Mouse (Mus musculus): ENCODE measurements around the gene Tpm4. TPM values are rescaled to one million over a fixed set of nuclear protein-coding genes. Genes with fewer than 3 reads are reported as not detected.

Tpm4 gene
- polyA plus RNA-seq, 1 experiment from 2014 or later: 718 TPM

DNA sequence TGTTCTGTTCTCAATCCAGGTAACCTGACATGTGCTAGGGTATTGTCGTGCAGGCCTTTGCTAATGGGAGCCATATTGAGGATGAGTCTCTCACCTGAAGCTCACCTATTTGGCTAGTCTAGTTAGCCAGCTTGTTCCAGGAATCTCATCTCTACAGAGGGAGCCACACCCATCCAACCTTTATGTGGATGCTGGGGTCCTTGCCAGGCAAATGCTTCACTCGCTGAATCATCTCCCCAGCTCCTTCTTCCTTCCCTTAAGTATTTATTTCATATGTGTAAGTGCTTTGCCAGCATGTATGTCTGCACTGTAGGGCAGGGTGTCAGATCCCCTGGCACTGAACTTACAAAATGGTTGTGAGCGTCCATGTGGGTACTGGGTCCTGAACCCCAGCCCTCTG is 11.8 kb downstream of the Tpm4 start:
- Histone ChIP-seq H3K9me3 (ENCODE audit: control insufficient read depth, low read length) (no peaks in the 10 kb centered on the region), H3K36me3 (ENCODE audit: control insufficient read depth, insufficient read depth, low read length) (peaks cover 96% of the 10 kb centered on the region), H3K9ac (ENCODE audit: low read depth, low read length) (no peak overlapping the region), H3K4me1 (ENCODE audit: control insufficient read depth, insufficient read depth, low read length) (no peaks in the 10 kb centered on the region), H3K4me3 (ENCODE audit: low read length) (no peak overlapping the region), H3K27ac (ENCODE audit: low read depth, low read length) (no peak overlapping the region), H3K4me2 (replicated peaks; ENCODE audit: low read depth, low read length) (no peak overlapping the region), H3K27me3 (ENCODE audit: control insufficient read depth, insufficient read depth, low read length) (no peaks in the 10 kb centered on the region)
- no peak for ATAC-seq (ENCODE audit: low FRiP score, low TSS enrichment)
- WGBS: 86% methylated on average over 3 of the region's 3 CpGs

DNA sequence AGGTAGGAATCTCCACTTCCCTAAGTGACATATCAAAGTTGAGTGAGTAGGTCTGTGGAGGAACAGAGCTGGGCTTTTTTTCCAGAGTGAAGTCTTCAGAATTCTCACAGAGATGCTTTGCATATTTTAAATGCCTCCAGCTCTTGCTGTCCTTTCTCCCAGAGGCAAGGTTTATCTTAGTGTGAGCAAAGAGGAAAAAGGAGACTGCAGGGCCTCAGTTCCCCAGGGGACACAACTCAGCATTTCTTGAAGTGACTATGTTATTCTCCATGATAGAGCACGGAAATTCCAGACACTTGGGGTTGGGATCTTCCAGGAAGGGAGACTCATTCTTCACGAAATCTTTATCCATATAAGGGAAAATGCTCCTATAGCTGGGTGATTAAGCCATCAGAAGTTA is 12.5 kb downstream of the Tpm4 start:
- ATAC-seq (ENCODE audit: low FRiP score, low TSS enrichment): no peak
- WGBS: 79% methylated on average over 2 of the region's 2 CpGs
- no peaks in the 10 kb centered on the region for H3K4me1 ChIP-seq (ENCODE audit: control insufficient read depth, insufficient read depth, low read length)
- H3K4me3 ChIP-seq (ENCODE audit: low read length): no peak overlapping the region
- no peaks in the 10 kb centered on the region for H3K27me3 ChIP-seq (ENCODE audit: control insufficient read depth, insufficient read depth, low read length)
- H3K9ac ChIP-seq (ENCODE audit: low read depth, low read length): no peak overlapping the region
- H3K9me3 ChIP-seq (ENCODE audit: control insufficient read depth, low read length): no peaks in the 10 kb centered on the region
- H3K4me2 ChIP-seq (replicated peaks; ENCODE audit: low read depth, low read length): no peak overlapping the region
- H3K27ac ChIP-seq (ENCODE audit: low read depth, low read length): no peak overlapping the region
- H3K36me3 ChIP-seq (ENCODE audit: control insufficient read depth, insufficient read depth, low read length): peaks cover 96% of the 10 kb centered on the region

DNA sequence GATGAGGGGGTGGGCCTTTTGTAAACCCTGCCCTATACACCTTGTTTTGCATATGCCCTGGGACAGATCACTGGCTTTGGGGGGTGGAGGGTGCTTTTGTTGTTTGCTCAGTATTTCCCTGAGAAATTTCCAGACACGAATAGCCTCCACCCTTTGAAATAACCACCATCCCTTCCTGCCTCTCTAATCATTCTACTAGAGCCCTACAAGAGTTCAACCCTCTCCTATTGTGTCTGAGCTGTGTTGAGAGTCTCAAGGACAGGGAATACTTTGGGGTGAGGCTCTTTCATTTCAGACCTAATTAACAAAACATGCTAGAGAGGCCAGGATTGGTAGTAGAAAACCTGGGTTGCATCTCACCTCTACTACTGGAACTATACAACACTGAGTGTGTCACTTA is 14.3 kb downstream of the Tpm4 start:
- Histone ChIP-seq H3K9me3 (ENCODE audit: control insufficient read depth, low read length) (no peaks in the 10 kb centered on the region), H3K4me3 (ENCODE audit: low read length) (no peak overlapping the region), H3K9ac (ENCODE audit: low read depth, low read length) (no peak overlapping the region), H3K4me1 (ENCODE audit: control insufficient read depth, insufficient read depth, low read length) (no peaks in the 10 kb centered on the region), H3K36me3 (ENCODE audit: control insufficient read depth, insufficient read depth, low read length) (peaks cover 92% of the 10 kb centered on the region), H3K4me2 (replicated peaks; ENCODE audit: low read depth, low read length) (no peak overlapping the region), H3K27ac (ENCODE audit: low read depth, low read length) (no peak overlapping the region), H3K27me3 (ENCODE audit: control insufficient read depth, insufficient read depth, low read length) (no peaks in the 10 kb centered on the region)
- no peak for ATAC-seq (ENCODE audit: low FRiP score, low TSS enrichment)
- 91% methylated on average over 1 of the region's 1 CpGs for WGBS

DNA sequence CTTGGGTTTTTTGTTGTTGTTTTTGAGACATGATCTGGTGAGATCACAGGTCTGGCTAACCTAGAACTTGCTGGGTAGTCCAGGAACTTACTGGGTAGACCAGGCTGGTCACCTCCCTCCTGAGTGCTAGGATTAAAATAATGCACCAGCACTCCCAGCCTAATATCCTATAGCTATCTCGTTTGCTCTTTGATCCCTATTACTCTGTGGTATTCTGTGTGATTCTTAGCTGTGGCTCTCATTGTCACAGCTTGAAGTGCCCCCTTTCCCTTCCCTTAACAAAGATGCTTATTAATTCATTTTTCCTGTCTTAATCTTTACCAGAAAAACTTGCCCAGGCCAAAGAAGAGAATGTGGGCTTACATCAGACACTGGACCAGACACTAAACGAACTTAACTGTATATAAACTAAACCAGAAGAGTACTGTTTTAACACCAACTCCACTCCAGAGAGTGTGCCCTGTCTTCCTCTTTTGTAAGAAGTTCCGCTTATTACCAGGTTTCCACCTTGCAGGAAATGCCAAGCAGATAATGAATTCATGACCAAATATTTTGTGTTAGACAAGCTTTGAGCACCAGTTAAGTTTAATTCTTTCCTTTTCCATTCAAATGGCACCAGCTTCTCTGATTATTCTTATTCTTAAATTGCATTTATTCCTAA is 16.8 kb downstream of the Tpm4 start:
- ATAC-seq (ENCODE audit: low FRiP score, low TSS enrichment): no peak
- H3K4me3 ChIP-seq (ENCODE audit: low read length): no peak overlapping the region
- WGBS: 86% methylated on average over 3 of the region's 3 CpGs
- no peaks in the 10 kb centered on the region for H3K27me3 ChIP-seq (ENCODE audit: control insufficient read depth, insufficient read depth, low read length)
- no peaks in the 10 kb centered on the region for H3K4me1 ChIP-seq (ENCODE audit: control insufficient read depth, insufficient read depth, low read length)
- H3K9me3 ChIP-seq (ENCODE audit: control insufficient read depth, low read length): no peaks in the 10 kb centered on the region
- no peak overlapping the region for H3K27ac ChIP-seq (ENCODE audit: low read depth, low read length)
- H3K36me3 ChIP-seq (ENCODE audit: control insufficient read depth, insufficient read depth, low read length): peaks cover 73% of the 10 kb centered on the region
- H3K4me2 ChIP-seq (replicated peaks; ENCODE audit: low read depth, low read length): no peak overlapping the region
- no peak overlapping the region for H3K9ac ChIP-seq (ENCODE audit: low read depth, low read length)

DNA sequence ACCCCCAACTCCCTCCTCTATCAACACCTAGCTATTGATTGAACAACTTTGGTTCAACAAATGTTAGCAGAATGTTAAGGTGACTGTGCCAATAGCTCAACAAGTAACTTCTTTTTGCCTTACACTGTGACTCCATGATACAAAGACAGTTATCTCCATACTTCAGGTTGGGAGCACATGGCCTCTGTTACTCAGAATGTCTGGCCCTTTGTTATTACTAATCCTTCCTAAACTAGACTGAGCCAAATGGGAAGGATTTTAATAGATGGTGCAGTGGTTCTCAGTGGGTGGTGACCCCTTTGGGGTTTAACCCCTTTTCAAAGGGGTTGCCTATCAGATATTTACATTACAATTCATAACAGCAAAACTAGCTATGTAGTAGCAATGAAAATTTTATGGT is 18.6 kb downstream of the Tpm4 start:
- Histone ChIP-seq H3K36me3 (ENCODE audit: control insufficient read depth, insufficient read depth, low read length) (peaks cover 55% of the 10 kb centered on the region), H3K4me1 (ENCODE audit: control insufficient read depth, insufficient read depth, low read length) (no peaks in the 10 kb centered on the region), H3K4me3 (ENCODE audit: low read length) (no peak overlapping the region), H3K27ac (ENCODE audit: low read depth, low read length) (no peak overlapping the region), H3K27me3 (ENCODE audit: control insufficient read depth, insufficient read depth, low read length) (no peaks in the 10 kb centered on the region), H3K4me2 (replicated peaks; ENCODE audit: low read depth, low read length) (no peak overlapping the region), H3K9ac (ENCODE audit: low read depth, low read length) (no peak overlapping the region), H3K9me3 (ENCODE audit: control insufficient read depth, low read length) (no peaks in the 10 kb centered on the region)
- no peak for ATAC-seq (ENCODE audit: low FRiP score, low TSS enrichment)

DNA sequence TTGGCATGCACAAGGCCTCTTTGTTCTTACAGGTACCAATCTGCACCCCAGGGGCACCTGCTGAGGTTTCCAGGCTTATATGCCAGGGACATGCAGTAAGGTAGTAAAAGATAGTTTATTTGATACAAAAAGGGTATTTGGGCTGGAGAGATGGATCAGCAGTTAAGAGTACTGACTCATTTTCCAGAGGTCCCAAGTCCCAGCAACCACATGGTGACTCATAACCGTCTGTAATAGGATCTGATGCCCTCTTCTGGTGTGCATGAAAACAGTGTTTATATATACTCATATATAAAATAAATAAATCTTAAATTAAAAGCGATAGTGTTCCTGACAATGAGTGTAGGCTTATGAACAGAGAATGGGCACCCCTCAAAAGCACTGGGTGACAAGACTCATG is 23.3 kb downstream of the Tpm4 start:
- Histone ChIP-seq H3K9me3 (ENCODE audit: control insufficient read depth, low read length) (no peaks in the 10 kb centered on the region), H3K9ac (ENCODE audit: low read depth, low read length) (no peak overlapping the region), H3K27me3 (ENCODE audit: control insufficient read depth, insufficient read depth, low read length) (no peaks in the 10 kb centered on the region), H3K4me3 (ENCODE audit: low read length) (no peak overlapping the region), H3K4me1 (ENCODE audit: control insufficient read depth, insufficient read depth, low read length) (peaks cover 15% of the 10 kb centered on the region), H3K36me3 (ENCODE audit: control insufficient read depth, insufficient read depth, low read length) (peaks cover 14% of the 10 kb centered on the region), H3K4me2 (replicated peaks; ENCODE audit: low read depth, low read length) (no peak overlapping the region), H3K27ac (ENCODE audit: low read depth, low read length) (no peak overlapping the region)
- ATAC-seq (ENCODE audit: low FRiP score, low TSS enrichment): no peak
- WGBS: 83% methylated on average over 2 of the region's 2 CpGs

DNA sequence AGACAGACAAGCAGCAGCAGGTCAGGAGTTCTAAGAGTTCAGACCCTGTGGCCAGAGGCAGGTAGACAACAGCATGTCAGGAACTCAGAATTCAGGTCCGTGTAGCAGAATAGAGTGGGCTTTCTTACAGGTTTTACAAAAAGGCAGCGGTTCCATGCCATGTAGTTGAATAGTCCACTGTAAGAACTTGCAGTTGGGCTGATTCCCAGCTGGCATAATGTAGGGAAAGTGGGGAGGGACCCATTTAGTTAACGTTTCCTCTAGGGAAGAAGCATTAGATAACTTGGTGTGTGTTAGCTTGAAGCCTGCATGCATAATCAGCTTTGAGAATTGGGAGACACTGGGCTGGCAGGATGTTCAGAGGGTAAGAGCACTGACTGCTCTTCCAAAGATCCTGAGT is 24.0 kb downstream of the Tpm4 start:
- WGBS: 86% methylated on average over 3 of the region's 3 CpGs
- no peak overlapping the region for H3K4me2 ChIP-seq (replicated peaks; ENCODE audit: low read depth, low read length)

DNA sequence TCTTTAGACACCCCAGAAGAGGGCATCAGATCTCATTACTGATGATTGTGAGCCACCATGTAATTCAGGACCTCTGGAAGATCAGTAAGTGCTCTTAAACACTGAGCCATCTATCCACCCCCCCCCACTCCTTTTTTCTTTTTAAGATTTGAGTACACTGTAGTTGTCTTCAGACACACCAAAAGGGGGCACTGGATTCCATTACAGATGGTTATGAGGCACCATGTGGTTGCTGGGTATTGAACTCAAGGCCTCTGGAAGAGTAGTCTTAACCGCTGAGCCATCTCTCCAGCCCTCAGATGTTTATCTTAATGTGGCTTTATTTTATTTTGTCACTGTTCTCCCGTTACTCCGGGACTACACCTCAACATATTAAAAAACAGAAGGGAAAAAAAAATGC is 25.2 kb downstream of the Tpm4 start:
- H3K9me3 ChIP-seq (ENCODE audit: control insufficient read depth, low read length): no peaks in the 10 kb centered on the region
- no peak for ATAC-seq (ENCODE audit: low FRiP score, low TSS enrichment)
- H3K36me3 ChIP-seq (ENCODE audit: control insufficient read depth, insufficient read depth, low read length): peaks cover 13% of the 10 kb centered on the region; the same call in 1 of the 2 replicates
- H3K4me1 ChIP-seq (ENCODE audit: control insufficient read depth, insufficient read depth, low read length): peaks cover 15% of the 10 kb centered on the region
- WGBS: 72% methylated on average over 3 of the region's 3 CpGs
- no peak overlapping the region for H3K27ac ChIP-seq (ENCODE audit: low read depth, low read length)
- H3K4me3 ChIP-seq (ENCODE audit: low read length): peak overlapping the region; percentile 98
- H3K9ac ChIP-seq (ENCODE audit: low read depth, low read length): peak overlapping the region; percentile 53; the same call in 1 of the 2 replicates
- peak overlapping the region; percentile 58 for H3K4me2 ChIP-seq (replicated peaks; ENCODE audit: low read depth, low read length)
- H3K27me3 ChIP-seq (ENCODE audit: control insufficient read depth, insufficient read depth, low read length): no peaks in the 10 kb centered on the region

More for the DNA sequence above, 24.0 kb downstream of the Tpm4 start:
- Histone ChIP-seq H3K4me1 (ENCODE audit: control insufficient read depth, insufficient read depth, low read length) (peaks cover 15% of the 10 kb centered on the region), H3K9me3 (ENCODE audit: control insufficient read depth, low read length) (no peaks in the 10 kb centered on the region), H3K27me3 (ENCODE audit: control insufficient read depth, insufficient read depth, low read length) (no peaks in the 10 kb centered on the region), H3K4me3 (ENCODE audit: low read length) (no peak overlapping the region), H3K9ac (ENCODE audit: low read depth, low read length) (no peak overlapping the region), H3K36me3 (ENCODE audit: control insufficient read depth, insufficient read depth, low read length) (peaks cover 13% of the 10 kb centered on the region; the same call in 1 of the 2 replicates), H3K27ac (ENCODE audit: low read depth, low read length) (no peak overlapping the region)
- no peak for ATAC-seq (ENCODE audit: low FRiP score, low TSS enrichment)

DNA sequence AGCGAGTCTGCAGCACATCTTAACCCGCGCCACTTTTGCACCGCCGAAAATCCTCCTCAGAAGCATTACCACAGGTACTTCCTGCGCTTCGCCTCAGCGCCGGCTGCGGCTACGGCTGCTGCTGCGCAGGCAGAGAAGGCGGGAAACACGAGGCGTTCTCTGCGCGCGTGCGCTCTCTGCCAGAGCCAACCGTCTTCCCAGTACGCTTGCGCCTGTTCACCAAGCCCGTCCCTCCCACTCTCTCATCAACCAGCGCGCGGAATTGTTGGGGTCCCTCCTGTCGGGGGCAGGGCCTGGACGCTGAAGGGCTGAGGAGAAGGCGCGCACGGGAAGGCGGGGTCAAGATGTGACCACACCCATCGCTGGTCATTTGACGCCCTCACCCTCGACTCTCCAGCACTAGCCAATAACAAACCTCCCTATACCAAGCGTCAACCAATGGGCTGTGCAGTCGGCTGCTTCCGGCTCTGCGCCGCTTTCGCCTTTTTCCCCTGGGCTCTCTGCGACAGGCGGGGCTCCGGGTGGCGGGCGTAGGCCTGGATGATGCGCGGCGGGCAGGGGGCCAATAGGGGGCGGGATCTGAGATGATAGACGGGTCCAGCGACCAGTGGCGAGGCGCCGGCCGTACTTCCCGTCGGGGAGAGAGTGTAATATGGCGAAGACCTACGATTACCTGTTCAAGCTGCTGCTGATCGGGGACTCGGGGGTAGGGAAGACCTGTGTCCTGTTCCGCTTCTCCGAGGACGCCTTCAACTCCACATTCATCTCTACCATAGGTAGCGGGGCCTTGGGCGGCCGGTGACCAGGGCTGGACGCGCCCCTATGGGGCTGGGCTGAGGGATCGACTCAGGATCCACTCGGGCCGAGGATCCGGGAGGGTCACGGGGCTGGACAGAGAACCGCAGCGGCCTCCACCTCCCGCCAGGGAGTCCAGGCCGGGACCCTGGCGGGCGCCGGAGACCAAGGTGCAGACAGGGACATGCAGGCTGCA is 26.2 kb downstream of the Tpm4 start, which contains the start of gene Rab8a:
Gene Rab8a, plus strand, starts transcription at position 494 of the 991 bp plus-strand sequence.
- under 1% methylated on average over 82 of the region's 82 CpGs for WGBS
- ATAC-seq (ENCODE audit: low FRiP score, low TSS enrichment): peak; percentile 99
- H3K27ac ChIP-seq (ENCODE audit: low read depth, low read length): peak within 1 kb of the TSS; percentile 78; the same call in 1 of the 2 replicates

More for the DNA sequence above, 26.2 kb downstream of the Tpm4 start, which contains the start of gene Rab8a:
- Histone ChIP-seq H3K4me1 (ENCODE audit: control insufficient read depth, insufficient read depth, low read length) (peaks cover 15% of the 10 kb centered on the region), H3K9me3 (ENCODE audit: control insufficient read depth, low read length) (no peaks in the 10 kb centered on the region), H3K36me3 (ENCODE audit: control insufficient read depth, insufficient read depth, low read length) (peaks cover 13% of the 10 kb centered on the region; the same call in 1 of the 2 replicates), H3K4me3 (ENCODE audit: low read length) (peak within 1 kb of the TSS; percentile 98), H3K4me2 (replicated peaks; ENCODE audit: low read depth, low read length) (peak within 1 kb of the TSS; percentile 82), H3K27me3 (ENCODE audit: control insufficient read depth, insufficient read depth, low read length) (no peaks in the 10 kb centered on the region), H3K9ac (ENCODE audit: low read depth, low read length) (peak within 1 kb of the TSS; percentile 96)

All from kidney, embryonic 14.5 days (tissue).